Comparison of ENCODE assay signal across 12 mouse cellular contexts in genomic region chr4:63782970-63783613, GRCm38 (mm10). TPM values are rescaled to one million over a fixed set of nuclear protein-coding genes. Genes with fewer than 3 reads are reported as not detected.
DNase-seq lines count a peak whose midpoint lies in the region; ATAC-seq and TF ChIP-seq lines count a peak whose summit lies in the region.
"Had no signal": no experiment of that assay in that cellular context is flagged by ENCODE, and none has a peak within 500 bp of the region (broad histone marks: within the 10 kb centered on the region; RNA-seq: fewer than 3 reads in every experiment).

No protein-coding gene starts in this region.

- no peak overlapping the region for H3K27ac ChIP-seq in lung, embryonic 16.5 days (ENCODE audit: low read length)
- H3K27ac ChIP-seq in forebrain, postnatal 0 days (ENCODE audit: low read depth, low read length) = no peak overlapping the region
- H3K27ac ChIP-seq: macrophage; neural tube, embryonic 12.5 days had no signal

- H3K4me1 ChIP-seq in lung, embryonic 16.5 days (replicated peaks; ENCODE audit: control insufficient read depth, insufficient read depth, low read length) = peaks cover 2% of the 10 kb centered on the region; the same call in 1 of the 2 replicates
- H3K4me1 ChIP-seq in forebrain, postnatal 0 days (ENCODE audit: insufficient read depth) = no peaks in the 10 kb centered on the region
- H3K4me1 ChIP-seq: neural tube, embryonic 12.5 days had no signal

- no peaks in the 10 kb centered on the region for H3K27me3 ChIP-seq in lung, embryonic 16.5 days (ENCODE audit: control insufficient read depth, insufficient read depth, low read depth, low read length)
- H3K27me3 ChIP-seq in forebrain, postnatal 0 days (ENCODE audit: insufficient read depth, low read length) = no peaks in the 10 kb centered on the region
- H3K27me3 ChIP-seq: neural tube, embryonic 12.5 days had no signal

- peak; percentile 47; the same call in 1 of the 2 replicates for ATAC-seq in lung, embryonic 16.5 days (ENCODE audit: low read depth)
- ATAC-seq in forebrain, postnatal 0 days = peak; percentile 54

- no peaks in the 10 kb centered on the region for H3K9me3 ChIP-seq in lung, embryonic 16.5 days (ENCODE audit: control insufficient read depth, low read length)
- H3K9me3 ChIP-seq in forebrain, postnatal 0 days (ENCODE audit: low read length) = no peaks in the 10 kb centered on the region
- H3K9me3 ChIP-seq: neural tube, embryonic 12.5 days had no signal

- H3K9ac ChIP-seq in lung, embryonic 16.5 days (ENCODE audit: low read length) = no peak overlapping the region
- H3K9ac ChIP-seq in forebrain, postnatal 0 days = no peak overlapping the region
- H3K9ac ChIP-seq: neural tube, embryonic 12.5 days had no signal

- 68% methylated on average over 7 of the region's 7 CpGs for WGBS in lung, embryonic 16.5 days
- WGBS in forebrain, postnatal 0 days = 56% methylated on average over 7 of the region's 7 CpGs

- no peak overlapping the region for H3K4me2 ChIP-seq in lung, embryonic 16.5 days (ENCODE audit: low read depth, low read length)
- H3K4me2 ChIP-seq in forebrain, postnatal 0 days (ENCODE audit: low read depth) = no peak overlapping the region
- H3K4me2 ChIP-seq: neural tube, embryonic 12.5 days had no signal

- intact Hi-C loops in heart, postnatal 14 days (cut with DNase I) = no loop called here
- intact Hi-C loops in left cerebral cortex, postnatal 10 days (cut with DNase I) = no loop called here

- no peaks in the 10 kb centered on the region for H3K36me3 ChIP-seq in lung, embryonic 16.5 days (ENCODE audit: control insufficient read depth, insufficient read depth, low read length)
- H3K36me3 ChIP-seq in forebrain, postnatal 0 days (ENCODE audit: insufficient read depth) = no peaks in the 10 kb centered on the region
- H3K36me3 ChIP-seq: neural tube, embryonic 12.5 days had no signal

- peak; percentile 34 for TF ChIP-seq CTCF in forebrain, postnatal 0 days (IDR thresholded peaks at IDR 0.05; ENCODE audit: low read depth)

- DNase-seq in heart, adult 11 months = peak; percentile 66
- DNase-seq in heart, postnatal 14 days = no peak
- no peak for DNase-seq in lung, postnatal 14 days
- DNase-seq in forebrain, postnatal 0 days = peak; percentile 14
- peak; percentile 15 to 34 for DNase-seq in kidney, postnatal 4 days
- no peak for DNase-seq in left cerebral cortex, postnatal 10 days (ENCODE audit: extremely low spot score in 1 of 2, low spot score in 2 of 2)
- DNase-seq in adrenal gland, postnatal 25 days = no peak
- DNase-seq: gastrocnemius, postnatal 14 days; right cerebral cortex, postnatal 25 days had no signal

- no peak overlapping the region for H3K4me3 ChIP-seq in lung, embryonic 16.5 days (ENCODE audit: low read length)
- no peak overlapping the region for H3K4me3 ChIP-seq in forebrain, postnatal 0 days (ENCODE audit: low read depth, low read length)
- H3K4me3 ChIP-seq: neural tube, embryonic 12.5 days had no signal

RNA-seq across cellular contexts. Expression of gene Tnfsf15, which starts 38.2 kb away (rescaled TPM):
- not detected for total RNA-seq in heart, postnatal 14 days (2021)
- polyA plus RNA-seq in lung, embryonic 16.5 days (2015; fragmentation: Nextera tagmentation; extraction: Ambion mirVana) = 0.46 and 0.65 TPM in 2 replicates
- 0.15 TPM in 1 of 2 replicates, not detected in the other for total RNA-seq in forebrain, postnatal 0 days (2014; rRNA removed)
- polyA plus RNA-seq in forebrain, postnatal 0 days (2015; fragmentation: Nextera tagmentation; extraction: Ambion mirVana) = not detected in 2 replicates
- total RNA-seq in left cerebral cortex, postnatal 10 days (2021) = under 1 TPM; 0.17 to 0.32 TPM
- total RNA-seq in adrenal gland, postnatal 25 days (2021) = 0.12 TPM in 1 of 2 replicates, not detected in the other

Comparison
In these comparisons a context has a peak if more than half of its experiments do, and no peak if none do; other contexts are left out.
1. DNase-seq: peak in heart, adult 11 months (single experiment), forebrain, postnatal 0 days (single experiment) and kidney, postnatal 4 days (2 of 2); none in heart, postnatal 14 days (0 of 2), lung, postnatal 14 days (single experiment), left cerebral cortex, postnatal 10 days (0 of 2) and adrenal gland, postnatal 25 days (single experiment).